Mouse (Mus musculus) hindbrain, embryonic 13.5 days (tissue): ENCODE measurements at regions not wholly inside any gene's neighbourhood (a gene's known extent, or its start where the extent isn't known, plus 50 kb on each side); places are given as distances from the start of the nearest gene placed in this dataset.
"Not testable (repeated sequence)": the region's sequence is repeated elsewhere in the genome, so short reads cannot be mapped to it uniquely, and the experiment has no call there.

ENCODE experiments used
- ATAC-seq: fragments of 200-750 bp; cut with Nextera tagmentation; 2 replicates; pipeline ENCODE4 v1.8.0; 2017; ENCODE audit warnings: moderate TSS enrichment; ENCODE audit not compliant: low FRiP score
- H3K27ac ChIP-seq: fragments of 300-500 bp; sonication (generic); 2 replicates; pipeline ENCODE4 v1.5.1; 2015; ENCODE audit warnings: inconsistent platforms, mild to moderate bottlenecking, moderate library complexity
- H3K27me3 ChIP-seq: fragments of 300-500 bp; sonication (generic); 2 replicates; pipeline ENCODE4 v1.6.1; 2015; ENCODE audit warnings: mild to moderate bottlenecking, inconsistent platforms
- H3K36me3 ChIP-seq: fragments of 300-500 bp; sonication (generic); 2 replicates; pipeline ENCODE4 v1.6.1; 2015; ENCODE audit warnings: mild to moderate bottlenecking, inconsistent platforms
- H3K4me1 ChIP-seq: fragments of 300-500 bp; sonication (generic); replicated peaks from 2 replicates; pipeline ENCODE4 v1.6.1; 2015; ENCODE audit warnings: inconsistent platforms
- H3K4me2 ChIP-seq: fragments of 300-500 bp; sonication (generic); 2 replicates; pipeline ENCODE4 v1.6.1; 2015; ENCODE audit warnings: inconsistent platforms, mild to moderate bottlenecking, moderate library complexity
- H3K4me3 ChIP-seq: fragments of 300-500 bp; sonication (generic); 2 replicates; pipeline ENCODE4 v1.5.1; 2015; ENCODE audit warnings: mild to moderate bottlenecking, inconsistent platforms
- H3K9ac ChIP-seq: fragments of 300-500 bp; sonication (generic); 2 replicates; pipeline ENCODE4 v1.6.1; 2015; ENCODE audit warnings: mild to moderate bottlenecking, inconsistent platforms
- H3K9me3 ChIP-seq: fragments of 300-500 bp; sonication (generic); 2 replicates; pipeline ENCODE4 v1.6.1; 2016; ENCODE audit warnings: inconsistent platforms
- WGBS: fragments of 180-500 bp; shearing (Covaris S2); methylation state at CpG from one replicate; pipeline ENCODE4 v1.1.7; 2015; 5-methylcytosine and 5-hydroxymethylcytosine counted together

DNA sequence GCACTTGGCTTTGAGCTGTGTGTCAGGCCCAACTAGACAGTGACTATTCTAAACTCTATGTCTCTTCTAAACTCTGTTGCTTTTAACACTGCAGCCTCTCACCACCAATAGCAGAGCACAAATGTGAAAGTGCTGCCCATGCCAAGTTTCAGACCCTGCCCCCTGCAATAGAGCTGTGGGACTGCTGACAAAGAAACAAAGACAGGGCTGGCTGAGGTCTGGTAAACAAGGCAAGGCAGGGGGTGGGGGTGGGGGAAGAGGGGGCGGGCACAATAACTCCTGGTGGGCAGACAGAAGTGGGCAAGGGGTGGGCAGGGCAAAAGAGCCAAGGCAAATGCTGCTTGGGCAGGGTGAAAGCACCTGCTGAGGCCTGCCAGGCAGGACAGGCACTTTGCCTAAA, 172.9 kb upstream of the 9130204L05Rik start:
- H3K4me3 ChIP-seq = no peak overlapping the region
- H3K4me2 ChIP-seq = no peak overlapping the region
- ATAC-seq = peak; percentile 94
- no peak overlapping the region for H3K27ac ChIP-seq
- 0% methylated on average over 1 of the region's 1 CpGs for WGBS
- no peaks in the 10 kb centered on the region for H3K27me3 ChIP-seq
- no peaks in the 10 kb centered on the region for H3K9me3 ChIP-seq
- no peak overlapping the region for H3K9ac ChIP-seq
- 0 out of 2 replicates have a peak, but pooled peaks cover 2% of the 10 kb centered on the region for H3K4me1 ChIP-seq
- no peaks in the 10 kb centered on the region for H3K36me3 ChIP-seq

DNA sequence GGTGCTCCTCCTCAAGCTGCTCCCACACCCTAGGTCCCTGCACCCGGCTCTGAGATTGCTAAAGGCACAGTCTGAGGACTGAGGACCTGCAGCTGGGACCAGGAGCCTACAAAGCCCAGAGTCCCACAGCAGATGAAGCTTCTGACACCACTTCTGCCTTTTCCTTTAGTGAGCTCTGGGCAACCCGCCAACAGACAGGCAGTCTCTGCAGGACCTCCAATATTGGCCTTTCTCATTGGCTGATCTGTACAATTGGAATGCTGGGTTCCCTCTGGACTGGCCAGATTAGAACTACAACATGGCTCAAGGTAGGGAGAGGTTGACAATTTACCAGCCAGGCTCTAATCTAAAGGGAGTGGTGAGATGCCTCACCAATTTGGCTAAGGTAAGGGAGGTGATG, 164.3 kb upstream of the 9130204L05Rik start:
- H3K9me3 ChIP-seq, ATAC-seq, H3K36me3 ChIP-seq, H3K4me3 ChIP-seq, H3K4me2 ChIP-seq, H3K27me3 ChIP-seq, H3K27ac ChIP-seq, H3K4me1 ChIP-seq, H3K9ac ChIP-seq: not testable (repeated sequence)
- WGBS = 59% methylated on average over 2 of the region's 2 CpGs

DNA sequence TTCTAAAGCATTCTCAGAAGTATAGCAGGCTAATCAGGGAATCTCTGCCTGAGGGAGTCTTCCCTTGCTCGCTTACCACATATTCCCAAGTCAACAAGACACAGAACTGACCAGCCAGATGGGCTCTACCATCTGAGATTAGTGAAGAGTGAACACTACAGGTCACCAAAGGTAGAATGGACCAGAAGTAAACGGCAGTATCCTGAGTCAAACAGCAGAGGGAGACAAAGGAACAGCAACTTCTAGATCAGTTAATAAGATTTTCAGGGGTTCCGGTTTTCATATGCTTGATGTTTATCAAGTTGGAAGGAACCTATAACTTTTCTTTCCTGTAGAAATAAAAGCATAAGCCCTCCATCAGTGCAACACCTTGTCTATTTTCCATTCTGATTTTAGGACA, 132.6 kb upstream of the 9130204L05Rik start:
- no peak for ATAC-seq
- WGBS = 61% methylated on average over 3 of the region's 3 CpGs
- H3K4me2 ChIP-seq = no peak overlapping the region
- no peaks in the 10 kb centered on the region for H3K36me3 ChIP-seq
- H3K4me3 ChIP-seq = no peak overlapping the region
- H3K9me3 ChIP-seq = no peaks in the 10 kb centered on the region
- no peaks in the 10 kb centered on the region for H3K27me3 ChIP-seq
- no peaks in the 10 kb centered on the region for H3K4me1 ChIP-seq
- H3K27ac ChIP-seq = no peak overlapping the region
- no peak overlapping the region for H3K9ac ChIP-seq

DNA sequence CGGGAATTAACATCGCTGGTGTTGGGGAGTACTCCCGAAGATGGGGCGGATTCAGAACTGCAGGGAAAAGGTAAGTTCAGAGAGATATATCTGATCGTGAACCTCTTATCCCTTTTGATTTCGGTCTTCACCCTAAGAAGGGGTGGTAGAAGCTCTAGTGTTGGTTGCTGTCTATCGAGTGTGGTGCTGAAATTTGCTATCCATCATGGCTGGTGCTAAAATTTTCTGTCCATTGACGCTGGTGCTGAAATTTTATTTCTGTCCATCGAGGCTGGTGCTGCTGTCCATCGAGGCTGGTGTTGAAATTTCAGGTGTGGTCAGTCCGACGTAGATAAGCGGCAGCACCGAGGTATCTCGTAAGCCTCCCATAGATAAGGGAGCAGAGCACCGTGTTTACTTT, 122.7 kb upstream of the 9130204L05Rik start:
- Histone ChIP-seq H3K36me3 (no peaks in the 10 kb centered on the region), H3K4me1 (no peaks in the 10 kb centered on the region), H3K9ac (no peak overlapping the region), H3K9me3 (peaks cover 25% of the 10 kb centered on the region), H3K27me3 (no peaks in the 10 kb centered on the region), H3K4me3 (no peak overlapping the region), H3K27ac (no peak overlapping the region), H3K4me2 (no peak overlapping the region)
- no peak for ATAC-seq
- WGBS = 89% methylated on average over 16 of the region's 16 CpGs
